Mouse (Mus musculus): ENCODE results near the gene Fancd2. TPM values are rescaled to one million over a fixed set of nuclear protein-coding genes. Genes with fewer than 3 reads are reported as not detected.
A peak's percentile ranks its signal among the peaks of the same experiment; 100 is the strongest.

Fancd2 gene
- polyA plus RNA-seq, 1 experiment from 2014 or later = 8.4 TPM

GRCm38 (mm10) chr6:113592637-113593036 is 61.2 kb downstream of the Fancd2 start:
- H3K27ac ChIP-seq (replicated peaks) = no peak overlapping the region
- ATAC-seq (ENCODE audit: insufficient read depth) = no peak
- no peak overlapping the region for H3K4me2 ChIP-seq
- no peaks in the 10 kb centered on the region for H3K27me3 ChIP-seq
- WGBS (ENCODE audit: insufficient replicate concordance) = 75% methylated on average over 2 of the region's 2 CpGs
- no peak overlapping the region for H3K4me3 ChIP-seq (replicated peaks)
- H3K4me1 ChIP-seq (replicated peaks) = no peaks in the 10 kb centered on the region
- H3K36me3 ChIP-seq (replicated peaks) = peaks cover 15% of the 10 kb centered on the region
- H3K9ac ChIP-seq = no peak overlapping the region
- H3K9me3 ChIP-seq (replicated peaks) = no peaks in the 10 kb centered on the region

GRCm38 (mm10) chr6:113597945-113598344 is 66.5 kb downstream of the Fancd2 start:
- no peak overlapping the region for H3K9ac ChIP-seq
- 0 out of 2 replicates have a peak, but pooled peaks cover 7% of the 10 kb centered on the region for H3K4me1 ChIP-seq (replicated peaks)
- H3K4me2 ChIP-seq = no peak overlapping the region
- H3K4me3 ChIP-seq (replicated peaks) = no peak overlapping the region
- WGBS (ENCODE audit: insufficient replicate concordance) = 76% methylated on average over 4 of the region's 4 CpGs
- no peak for ATAC-seq (ENCODE audit: insufficient read depth)
- H3K27ac ChIP-seq (replicated peaks) = no peak overlapping the region
- no peaks in the 10 kb centered on the region for H3K27me3 ChIP-seq
- H3K36me3 ChIP-seq (replicated peaks) = peaks cover 12% of the 10 kb centered on the region; the same call in 1 of the 2 replicates
- H3K9me3 ChIP-seq (replicated peaks) = no peaks in the 10 kb centered on the region

- H3K4me1 ChIP-seq (replicated peaks) = peaks cover 15% of the 10 kb centered on the region
- ATAC-seq (ENCODE audit: insufficient read depth) = no peak
- no peak overlapping the region for H3K27ac ChIP-seq (replicated peaks)
- H3K4me2 ChIP-seq = no peak overlapping the region
- H3K4me3 ChIP-seq (replicated peaks) = no peak overlapping the region
- WGBS (ENCODE audit: insufficient replicate concordance) = 78% methylated on average over 5 of the region's 5 CpGs
- H3K27me3 ChIP-seq = no peaks in the 10 kb centered on the region
- H3K36me3 ChIP-seq (replicated peaks) = peaks cover 12% of the 10 kb centered on the region; the same call in 1 of the 2 replicates
- H3K9ac ChIP-seq = no peak overlapping the region
- no peaks in the 10 kb centered on the region for H3K9me3 ChIP-seq (replicated peaks)
Measured at GRCm38 (mm10) chr6:113599833-113600232, 68.4 kb downstream of the Fancd2 start.

- no peak within 1 kb of the TSS for H3K4me2 ChIP-seq
- H3K27ac ChIP-seq (replicated peaks) = no peak within 1 kb of the TSS
- no peak for ATAC-seq (ENCODE audit: insufficient read depth)
- no peaks in the 10 kb centered on the region for H3K27me3 ChIP-seq
- H3K9me3 ChIP-seq (replicated peaks) = no peaks in the 10 kb centered on the region
- peaks cover 12% of the 10 kb centered on the region; the same call in 1 of the 2 replicates for H3K36me3 ChIP-seq (replicated peaks)
- peaks cover 21% of the 10 kb centered on the region for H3K4me1 ChIP-seq (replicated peaks)
- 74% methylated on average over 23 of the region's 23 CpGs for WGBS (ENCODE audit: insufficient replicate concordance)
- H3K9ac ChIP-seq = no peak within 1 kb of the TSS
- no peak within 1 kb of the TSS for H3K4me3 ChIP-seq (replicated peaks)
Measured at GRCm38 (mm10) chr6:113600543-113601139, 69.2 kb downstream of the Fancd2 start, which contains the start of gene Fancd2os. Gene Fancd2os, minus strand, starts transcription at chr6:113600715.

- no peak for ATAC-seq (ENCODE audit: insufficient read depth)
- 74% methylated on average over 6 of the region's 6 CpGs for WGBS (ENCODE audit: insufficient replicate concordance)
Measured at GRCm38 (mm10) chr6:113602821-113603220, 71.3 kb downstream of the Fancd2 start.

GRCm38 (mm10) chr6:113603993-113604392 is 72.5 kb downstream of the Fancd2 start:
- WGBS (ENCODE audit: insufficient replicate concordance) = 52% methylated on average over 12 of the region's 12 CpGs
- ATAC-seq (ENCODE audit: insufficient read depth) = no peak

More at GRCm38 (mm10) chr6:113602821-113603220, 71.3 kb downstream of the Fancd2 start:
- no peaks in the 10 kb centered on the region for H3K9me3 ChIP-seq (replicated peaks)
- H3K9ac ChIP-seq = no peak overlapping the region
- H3K36me3 ChIP-seq (replicated peaks) = 0 out of 2 replicates have a peak, but pooled peaks cover 4% of the 10 kb centered on the region
- no peaks in the 10 kb centered on the region for H3K27me3 ChIP-seq
- no peak overlapping the region for H3K4me3 ChIP-seq (replicated peaks)
- H3K4me1 ChIP-seq (replicated peaks) = peaks cover 35% of the 10 kb centered on the region
- no peak overlapping the region for H3K27ac ChIP-seq (replicated peaks)
- H3K4me2 ChIP-seq = no peak overlapping the region

GRCm38 (mm10) chr6:113604432-113605223 is 73.1 kb downstream of the Fancd2 start, which contains the start of gene Brk1:
Gene Brk1, plus strand, starts transcription at chr6:113604772.
- peak within 1 kb of the TSS; percentile 83 for H3K9ac ChIP-seq

More at GRCm38 (mm10) chr6:113603993-113604392, 72.5 kb downstream of the Fancd2 start:
- H3K4me3 ChIP-seq (replicated peaks) = peak overlapping the region; percentile 90
- no peaks in the 10 kb centered on the region for H3K9me3 ChIP-seq (replicated peaks)
- H3K27me3 ChIP-seq = no peaks in the 10 kb centered on the region
- peak overlapping the region; percentile 79 for H3K4me2 ChIP-seq
- H3K4me1 ChIP-seq (replicated peaks) = peaks cover 35% of the 10 kb centered on the region
- H3K27ac ChIP-seq (replicated peaks) = peak overlapping the region; percentile 78; the same call in 1 of the 2 replicates
- H3K36me3 ChIP-seq (replicated peaks) = no peaks in the 10 kb centered on the region
- H3K9ac ChIP-seq = peak overlapping the region; percentile 83

GRCm38 (mm10) chr6:113605224-113605545 is 73.7 kb downstream of the Fancd2 start:
- Histone ChIP-seq H3K9me3 (replicated peaks) (no peaks in the 10 kb centered on the region), H3K4me3 (replicated peaks) (peak overlapping the region; percentile 90), H3K27ac (replicated peaks) (peak overlapping the region; percentile 78), H3K27me3 (no peaks in the 10 kb centered on the region), H3K9ac (peak overlapping the region; percentile 83), H3K4me1 (replicated peaks) (peaks cover 35% of the 10 kb centered on the region), H3K36me3 (replicated peaks) (peaks cover under 1% of the 10 kb centered on the region), H3K4me2 (peak overlapping the region; percentile 79)
- 3% methylated on average over 10 of the region's 10 CpGs for WGBS (ENCODE audit: insufficient replicate concordance)
- peak; percentile 10 for ATAC-seq (ENCODE audit: insufficient read depth)

More at GRCm38 (mm10) chr6:113604432-113605223, 73.1 kb downstream of the Fancd2 start, which contains the start of gene Brk1:
- H3K27ac ChIP-seq (replicated peaks) = peak within 1 kb of the TSS; percentile 78
- peaks cover 35% of the 10 kb centered on the region for H3K4me1 ChIP-seq (replicated peaks)
- WGBS (ENCODE audit: insufficient replicate concordance) = under 1% methylated on average over 65 of the region's 65 CpGs
- no peaks in the 10 kb centered on the region for H3K36me3 ChIP-seq (replicated peaks)
- H3K4me2 ChIP-seq = peak within 1 kb of the TSS; percentile 79
- H3K9me3 ChIP-seq (replicated peaks) = no peaks in the 10 kb centered on the region
- peak; percentile 90 for ATAC-seq (ENCODE audit: insufficient read depth)
- peak within 1 kb of the TSS; percentile 90 for H3K4me3 ChIP-seq (replicated peaks)
- no peaks in the 10 kb centered on the region for H3K27me3 ChIP-seq

- H3K4me1 ChIP-seq (replicated peaks) = peaks cover 30% of the 10 kb centered on the region
- no peak overlapping the region for H3K4me3 ChIP-seq (replicated peaks)
- H3K4me2 ChIP-seq = no peak overlapping the region
- no peaks in the 10 kb centered on the region for H3K9me3 ChIP-seq (replicated peaks)
- no peaks in the 10 kb centered on the region for H3K27me3 ChIP-seq
- H3K9ac ChIP-seq = no peak overlapping the region
- WGBS (ENCODE audit: insufficient replicate concordance) = 72% methylated on average over 6 of the region's 6 CpGs
- no peak for ATAC-seq (ENCODE audit: insufficient read depth)
- no peak overlapping the region for H3K27ac ChIP-seq (replicated peaks)
- peaks cover 24% of the 10 kb centered on the region for H3K36me3 ChIP-seq (replicated peaks)
Measured at GRCm38 (mm10) chr6:113608871-113609270, 77.4 kb downstream of the Fancd2 start.

- no peak for ATAC-seq (ENCODE audit: insufficient read depth)
- Histone ChIP-seq H3K9me3 (replicated peaks) (no peaks in the 10 kb centered on the region), H3K4me3 (replicated peaks) (no peak overlapping the region), H3K27ac (replicated peaks) (no peak overlapping the region), H3K9ac (no peak overlapping the region), H3K4me1 (replicated peaks) (peaks cover 26% of the 10 kb centered on the region), H3K27me3 (no peaks in the 10 kb centered on the region), H3K36me3 (replicated peaks) (peaks cover 27% of the 10 kb centered on the region), H3K4me2 (no peak overlapping the region)
- 85% methylated on average over 7 of the region's 7 CpGs for WGBS (ENCODE audit: insufficient replicate concordance)
Measured at GRCm38 (mm10) chr6:113609293-113609692, 77.8 kb downstream of the Fancd2 start.
